In the genomic region with DNA sequence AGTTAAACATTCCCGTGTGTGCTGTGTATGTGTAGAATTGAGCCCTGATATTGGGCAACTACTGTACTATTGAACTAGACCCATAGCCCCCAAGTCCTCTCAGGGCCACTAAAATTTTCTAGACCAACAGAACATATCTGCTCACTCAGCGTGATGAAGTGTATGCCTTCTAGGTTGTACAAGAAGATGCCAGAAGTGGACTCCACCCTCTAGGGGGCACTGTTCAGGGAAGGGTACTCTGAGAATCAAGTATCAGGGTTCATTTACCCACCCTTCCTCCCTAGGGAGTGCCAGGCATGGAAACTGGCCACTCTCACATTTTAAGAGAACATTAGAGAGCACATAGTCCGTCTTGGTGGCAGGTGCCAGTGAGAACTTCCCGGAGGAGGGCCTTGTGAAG, we compare ENCODE assay signal across 19 mouse cellular contexts.
DNase-seq lines count a peak whose midpoint lies in the region; ATAC-seq and TF ChIP-seq lines count a peak whose summit lies in the region.
"Had no signal": no experiment of that assay in that cellular context is flagged by ENCODE, and none has a peak within 500 bp of the region (broad histone marks: within the 10 kb centered on the region; RNA-seq: fewer than 3 reads in every experiment).

No protein-coding gene starts in this region.

- H3K9me3 ChIP-seq in midbrain, postnatal 0 days (ENCODE audit: low read length), result no peaks in the 10 kb centered on the region
- no peaks in the 10 kb centered on the region for H3K9me3 ChIP-seq in midbrain, embryonic 14.5 days (ENCODE audit: control insufficient read depth, low read length)
- no peaks in the 10 kb centered on the region for H3K9me3 ChIP-seq in midbrain, embryonic 10.5 days (replicated peaks)
- H3K9me3 ChIP-seq: embryonic facial prominence, embryonic 15.5 days; forebrain, embryonic 12.5 days; heart, embryonic 13.5 days; hindbrain, embryonic 10.5 days; limb, embryonic 13.5 days; lung, embryonic 15.5 days; midbrain, embryonic 13.5 days had no signal

- no peaks in the 10 kb centered on the region for H3K4me1 ChIP-seq in heart, adult 2 months (ENCODE audit: control insufficient read depth, insufficient read depth, low read length)
- H3K4me1 ChIP-seq in midbrain, postnatal 0 days (ENCODE audit: insufficient read depth, low read length), result no peaks in the 10 kb centered on the region
- H3K4me1 ChIP-seq in midbrain, embryonic 14.5 days (ENCODE audit: control insufficient read depth, insufficient read depth, low read length), result no peaks in the 10 kb centered on the region
- H3K4me1 ChIP-seq in midbrain, embryonic 10.5 days, result no peaks in the 10 kb centered on the region
- H3K4me1 ChIP-seq: embryonic facial prominence, embryonic 15.5 days; forebrain, embryonic 12.5 days; hindbrain, embryonic 10.5 days; limb, embryonic 13.5 days; lung, embryonic 15.5 days; midbrain, embryonic 13.5 days had no signal

- no peak overlapping the region for H3K4me3 ChIP-seq in heart, adult 2 months
- H3K4me3 ChIP-seq in midbrain, postnatal 0 days (ENCODE audit: low read depth, low read length), result no peak overlapping the region
- no peak overlapping the region for H3K4me3 ChIP-seq in midbrain, embryonic 14.5 days (replicated peaks; ENCODE audit: low read depth, low read length)
- H3K4me3 ChIP-seq in midbrain, embryonic 10.5 days, result no peak overlapping the region
- H3K4me3 ChIP-seq: embryonic facial prominence, embryonic 15.5 days; forebrain, embryonic 12.5 days; heart, embryonic 13.5 days; hindbrain, embryonic 10.5 days; limb, embryonic 13.5 days; lung, embryonic 15.5 days; midbrain, embryonic 13.5 days had no signal

- H3K27ac ChIP-seq in heart, adult 2 months, result no peak overlapping the region
- H3K27ac ChIP-seq in midbrain, postnatal 0 days (ENCODE audit: low read depth, low read length), result no peak overlapping the region
- no peak overlapping the region for H3K27ac ChIP-seq in midbrain, embryonic 14.5 days (replicated peaks; ENCODE audit: low read depth, low read length)
- H3K27ac ChIP-seq in midbrain, embryonic 10.5 days (replicated peaks), result no peak overlapping the region
- H3K27ac ChIP-seq: embryonic facial prominence, embryonic 15.5 days; forebrain, embryonic 12.5 days; heart, embryonic 13.5 days; hindbrain, embryonic 10.5 days; limb, embryonic 13.5 days; lung, embryonic 15.5 days; midbrain, embryonic 13.5 days had no signal

- peaks cover 6% of the 10 kb centered on the region; the same call in 1 of the 2 replicates for H3K36me3 ChIP-seq in heart, adult 2 months (ENCODE audit: control insufficient read depth, insufficient read depth, low read length)
- no peaks in the 10 kb centered on the region for H3K36me3 ChIP-seq in midbrain, postnatal 0 days (ENCODE audit: insufficient read depth, low read length)
- H3K36me3 ChIP-seq in midbrain, embryonic 14.5 days (ENCODE audit: control insufficient read depth, insufficient read depth, low read length), result no peaks in the 10 kb centered on the region
- no peaks in the 10 kb centered on the region for H3K36me3 ChIP-seq in midbrain, embryonic 10.5 days
- H3K36me3 ChIP-seq: embryonic facial prominence, embryonic 15.5 days; forebrain, embryonic 12.5 days; heart, embryonic 13.5 days; hindbrain, embryonic 10.5 days; limb, embryonic 13.5 days; lung, embryonic 15.5 days; midbrain, embryonic 13.5 days had no signal

- intact Hi-C loops in heart, adult 2 months (cut with DNase I), result no loop called here
- intact Hi-C loops in heart, postnatal 10 days (cut with DNase I), result no loop called here

- ATAC-seq in midbrain, postnatal 0 days (ENCODE audit: low FRiP score), result no peak
- ATAC-seq in midbrain, embryonic 14.5 days (ENCODE audit: low FRiP score, low TSS enrichment), result no peak
- ATAC-seq: midbrain, embryonic 13.5 days had no signal

- DNase-seq in heart, adult 2 months, result no peak
- DNase-seq in heart, postnatal 10 days, result no peak
- DNase-seq in midbrain, postnatal 0 days (ENCODE audit: low spot score), result no peak
- no peak for DNase-seq in midbrain, embryonic 14.5 days
- DNase-seq in R1 (ENCODE audit: low read depth, low spot score), result peak; percentile 51
- DNase-seq in thymus, postnatal 4 days, result peak; percentile 42
- no peak for DNase-seq in midbrain, embryonic 10.5 days (ENCODE audit: low spot score)
- DNase-seq in urinary bladder, postnatal 25 days (ENCODE audit: low spot score), result no peak
- DNase-seq: cerebellum, adult 11 months; gastrocnemius, postnatal 14 days; kidney, adult 18-20 months; right cerebral cortex, postnatal 4 days had no signal

- TF ChIP-seq EP300 in heart, adult 2 months (IDR thresholded peaks at IDR 0.05; ENCODE audit: insufficient read depth, low read depth, low read length), result no peak

- no peaks in the 10 kb centered on the region for H3K27me3 ChIP-seq in heart, adult 2 months (ENCODE audit: control insufficient read depth, insufficient read depth, low read length)
- no peaks in the 10 kb centered on the region for H3K27me3 ChIP-seq in midbrain, postnatal 0 days (ENCODE audit: insufficient read depth, low read length)
- no peaks in the 10 kb centered on the region for H3K27me3 ChIP-seq in midbrain, embryonic 14.5 days (ENCODE audit: control insufficient read depth, insufficient read depth, low read length)
- no peaks in the 10 kb centered on the region for H3K27me3 ChIP-seq in midbrain, embryonic 10.5 days (ENCODE audit: low read depth, poor library complexity, severe bottlenecking)
- H3K27me3 ChIP-seq: embryonic facial prominence, embryonic 15.5 days; forebrain, embryonic 12.5 days; heart, embryonic 13.5 days; limb, embryonic 13.5 days; lung, embryonic 15.5 days; midbrain, embryonic 13.5 days had no signal

- WGBS in heart, adult 2 months, result 91% methylated on average over 4 of the region's 4 CpGs
- WGBS in midbrain, postnatal 0 days, result 93% methylated on average over 4 of the region's 4 CpGs
- whole genome bisulfite sequencing in midbrain, embryonic 14.5 days, result 93% methylated on average over 4 of the region's 4 CpGs
- WGBS in midbrain, embryonic 10.5 days, result 91% methylated on average over 4 of the region's 4 CpGs

- no peak overlapping the region for H3K4me2 ChIP-seq in midbrain, postnatal 0 days (ENCODE audit: low read depth, low read length, poor library complexity, severe bottlenecking)
- no peak overlapping the region for H3K4me2 ChIP-seq in midbrain, embryonic 14.5 days (ENCODE audit: low read length)
- H3K4me2 ChIP-seq: embryonic facial prominence, embryonic 15.5 days; forebrain, embryonic 12.5 days; heart, embryonic 13.5 days; limb, embryonic 13.5 days; lung, embryonic 15.5 days; midbrain, embryonic 13.5 days had no signal

- H3K79me2 ChIP-seq in heart, adult 2 months (replicated peaks; ENCODE audit: control insufficient read depth, insufficient read depth, low read length), result no peaks in the 10 kb centered on the region

- H3K9ac ChIP-seq in heart, adult 2 months (ENCODE audit: low read depth, low read length), result no peak overlapping the region
- no peak overlapping the region for H3K9ac ChIP-seq in midbrain, postnatal 0 days (replicated peaks; ENCODE audit: low read length, poor library complexity, severe bottlenecking)
- H3K9ac ChIP-seq in midbrain, embryonic 14.5 days (replicated peaks; ENCODE audit: low read length), result no peak overlapping the region
- H3K9ac ChIP-seq: embryonic facial prominence, embryonic 15.5 days; forebrain, embryonic 12.5 days; heart, embryonic 13.5 days; limb, embryonic 13.5 days; lung, embryonic 15.5 days; midbrain, embryonic 13.5 days had no signal

- TF ChIP-seq POLR2A in heart, adult 2 months (IDR thresholded peaks at IDR 0.05; ENCODE audit: insufficient read depth, low read depth, low read length), result no peak

- TF ChIP-seq CTCF in heart, adult 2 months (IDR thresholded peaks at IDR 0.05), result peak; percentile 45
- 0 out of 2 replicates have a peak, but pooled peaks have one; percentile 6 for TF ChIP-seq CTCF in midbrain, postnatal 0 days (IDR thresholded peaks at IDR 0.05)

Comparison
In these comparisons a context has a peak if more than half of its experiments do, and no peak if none do; other contexts are left out.
1. DNase-seq: peak in R1 (single experiment) and thymus, postnatal 4 days (single experiment); none in heart, adult 2 months (0 of 2), heart, postnatal 10 days (0 of 2), midbrain, postnatal 0 days (single experiment), midbrain, embryonic 14.5 days (single experiment), midbrain, embryonic 10.5 days (single experiment) and urinary bladder, postnatal 25 days (single experiment).